Mouse (Mus musculus): ENCODE measurements at regions not wholly inside any gene's neighbourhood (a gene's known extent, or its start where the extent isn't known, plus 50 kb on each side); places are given as distances from the start of the nearest gene placed in this dataset.

GRCm38 (mm10) chr12:79961881-79962280 is 150.9 kb downstream of the Zfp36l1 start:
- 93% methylated on average over 4 of the region's 4 CpGs for WGBS
- Histone ChIP-seq H3K4me1 (ENCODE audit: control insufficient read depth, insufficient read depth, low read length) (peaks cover 11% of the 10 kb centered on the region), H3K4me3 (ENCODE audit: insufficient read depth, low read depth, low read length) (no peak overlapping the region), H3K27ac (replicated peaks; ENCODE audit: insufficient read depth, low read depth, low read length) (no peak overlapping the region), H3K36me3 (ENCODE audit: control insufficient read depth, insufficient read depth, low read length) (no peaks in the 10 kb centered on the region), H3K9ac (ENCODE audit: low read depth, low read length) (no peak overlapping the region), H3K79me2 (ENCODE audit: control insufficient read depth, insufficient read depth, low read length) (no peaks in the 10 kb centered on the region), H3K27me3 (ENCODE audit: control insufficient read depth, insufficient read depth, low read length) (no peaks in the 10 kb centered on the region)
- DNase-seq (ENCODE audit: extremely low read depth, low read depth, low spot score), result no peak
- no peak for TF ChIP-seq CTCF (IDR thresholded peaks at IDR 0.05; ENCODE audit: low read depth, low read length)
- no peak for TF ChIP-seq POLR2A (IDR thresholded peaks at IDR 0.05; ENCODE audit: extremely low read depth, insufficient read depth, low read length)

- no peaks in the 10 kb centered on the region for H3K27me3 ChIP-seq (ENCODE audit: control insufficient read depth, insufficient read depth, low read length)
- H3K4me3 ChIP-seq (ENCODE audit: insufficient read depth, low read depth, low read length), result no peak overlapping the region
- H3K4me1 ChIP-seq (ENCODE audit: control insufficient read depth, insufficient read depth, low read length), result peaks cover 5% of the 10 kb centered on the region
- no peak for TF ChIP-seq CTCF (IDR thresholded peaks at IDR 0.05; ENCODE audit: low read depth, low read length)
- no peak for TF ChIP-seq POLR2A (IDR thresholded peaks at IDR 0.05; ENCODE audit: extremely low read depth, insufficient read depth, low read length)
- DNase-seq (ENCODE audit: extremely low read depth, low read depth, low spot score), result no peak
- no peak overlapping the region for H3K9ac ChIP-seq (ENCODE audit: low read depth, low read length)
- H3K36me3 ChIP-seq (ENCODE audit: control insufficient read depth, insufficient read depth, low read length), result no peaks in the 10 kb centered on the region
- no peak overlapping the region for H3K27ac ChIP-seq (replicated peaks; ENCODE audit: insufficient read depth, low read depth, low read length)
- 96% methylated on average over 6 of the region's 6 CpGs for WGBS
- no peaks in the 10 kb centered on the region for H3K79me2 ChIP-seq (ENCODE audit: control insufficient read depth, insufficient read depth, low read length)
Measured at GRCm38 (mm10) chr12:79961076-79961475, 151.7 kb downstream of the Zfp36l1 start.

GRCm38 (mm10) chr12:79960446-79960845 is 152.4 kb downstream of the Zfp36l1 start:
- no peak for TF ChIP-seq POLR2A (IDR thresholded peaks at IDR 0.05; ENCODE audit: extremely low read depth, insufficient read depth, low read length)
- TF ChIP-seq CTCF (IDR thresholded peaks at IDR 0.05; ENCODE audit: low read depth, low read length), result no peak
- Histone ChIP-seq H3K4me3 (ENCODE audit: insufficient read depth, low read depth, low read length) (no peak overlapping the region), H3K9ac (ENCODE audit: low read depth, low read length) (no peak overlapping the region), H3K79me2 (ENCODE audit: control insufficient read depth, insufficient read depth, low read length) (no peaks in the 10 kb centered on the region), H3K27ac (replicated peaks; ENCODE audit: insufficient read depth, low read depth, low read length) (no peak overlapping the region), H3K36me3 (ENCODE audit: control insufficient read depth, insufficient read depth, low read length) (no peaks in the 10 kb centered on the region), H3K4me1 (ENCODE audit: control insufficient read depth, insufficient read depth, low read length) (0 out of 2 replicates have a peak, but pooled peaks cover 2% of the 10 kb centered on the region), H3K27me3 (ENCODE audit: control insufficient read depth, insufficient read depth, low read length) (no peaks in the 10 kb centered on the region)
- 92% methylated on average over 4 of the region's 4 CpGs for WGBS
- no peak for DNase-seq (ENCODE audit: extremely low read depth, low read depth, low spot score)

GRCm38 (mm10) chr12:79959540-79960305 is 153.1 kb downstream of the Zfp36l1 start:
- 96% methylated on average over 14 of the region's 14 CpGs for WGBS
- Histone ChIP-seq H3K27ac (replicated peaks; ENCODE audit: insufficient read depth, low read depth, low read length) (no peak overlapping the region), H3K9ac (ENCODE audit: low read depth, low read length) (no peak overlapping the region), H3K4me1 (ENCODE audit: control insufficient read depth, insufficient read depth, low read length) (no peaks in the 10 kb centered on the region), H3K27me3 (ENCODE audit: control insufficient read depth, insufficient read depth, low read length) (no peaks in the 10 kb centered on the region), H3K79me2 (ENCODE audit: control insufficient read depth, insufficient read depth, low read length) (no peaks in the 10 kb centered on the region), H3K4me3 (ENCODE audit: insufficient read depth, low read depth, low read length) (no peak overlapping the region), H3K36me3 (ENCODE audit: control insufficient read depth, insufficient read depth, low read length) (no peaks in the 10 kb centered on the region)
- no peak for TF ChIP-seq CTCF (IDR thresholded peaks at IDR 0.05; ENCODE audit: low read depth, low read length)
- DNase-seq (ENCODE audit: extremely low read depth, low read depth, low spot score), result no peak

- Histone ChIP-seq H3K79me2 (ENCODE audit: control insufficient read depth, insufficient read depth, low read length) (no peaks in the 10 kb centered on the region), H3K36me3 (ENCODE audit: control insufficient read depth, insufficient read depth, low read length) (no peaks in the 10 kb centered on the region), H3K27ac (replicated peaks; ENCODE audit: insufficient read depth, low read depth, low read length) (no peak overlapping the region), H3K9ac (ENCODE audit: low read depth, low read length) (no peak overlapping the region), H3K4me1 (ENCODE audit: control insufficient read depth, insufficient read depth, low read length) (no peaks in the 10 kb centered on the region), H3K27me3 (ENCODE audit: control insufficient read depth, insufficient read depth, low read length) (no peaks in the 10 kb centered on the region), H3K4me3 (ENCODE audit: insufficient read depth, low read depth, low read length) (no peak overlapping the region)
- no peak for TF ChIP-seq CTCF (IDR thresholded peaks at IDR 0.05; ENCODE audit: low read depth, low read length)
- TF ChIP-seq POLR2A (IDR thresholded peaks at IDR 0.05; ENCODE audit: extremely low read depth, insufficient read depth, low read length), result no peak
- no peak for DNase-seq (ENCODE audit: extremely low read depth, low read depth, low spot score)
- 92% methylated on average over 4 of the region's 4 CpGs for WGBS
Measured at GRCm38 (mm10) chr12:79957211-79957610, 155.6 kb downstream of the Zfp36l1 start.

GRCm38 (mm10) chr12:79956351-79956750 is 156.5 kb downstream of the Zfp36l1 start:
- Histone ChIP-seq H3K9ac (ENCODE audit: low read depth, low read length) (no peak overlapping the region), H3K36me3 (ENCODE audit: control insufficient read depth, insufficient read depth, low read length) (no peaks in the 10 kb centered on the region), H3K4me3 (ENCODE audit: insufficient read depth, low read depth, low read length) (no peak overlapping the region), H3K4me1 (ENCODE audit: control insufficient read depth, insufficient read depth, low read length) (no peaks in the 10 kb centered on the region), H3K27me3 (ENCODE audit: control insufficient read depth, insufficient read depth, low read length) (no peaks in the 10 kb centered on the region), H3K27ac (replicated peaks; ENCODE audit: insufficient read depth, low read depth, low read length) (no peak overlapping the region), H3K79me2 (ENCODE audit: control insufficient read depth, insufficient read depth, low read length) (no peaks in the 10 kb centered on the region)
- WGBS, result 87% methylated on average over 6 of the region's 6 CpGs
- DNase-seq (ENCODE audit: extremely low read depth, low read depth, low spot score), result no peak
- TF ChIP-seq POLR2A (IDR thresholded peaks at IDR 0.05; ENCODE audit: extremely low read depth, insufficient read depth, low read length) (no peak), CTCF (IDR thresholded peaks at IDR 0.05; ENCODE audit: low read depth, low read length) (no peak)
